8 mouse cellular contexts compared by ENCODE assay signal in the genomic region with DNA sequence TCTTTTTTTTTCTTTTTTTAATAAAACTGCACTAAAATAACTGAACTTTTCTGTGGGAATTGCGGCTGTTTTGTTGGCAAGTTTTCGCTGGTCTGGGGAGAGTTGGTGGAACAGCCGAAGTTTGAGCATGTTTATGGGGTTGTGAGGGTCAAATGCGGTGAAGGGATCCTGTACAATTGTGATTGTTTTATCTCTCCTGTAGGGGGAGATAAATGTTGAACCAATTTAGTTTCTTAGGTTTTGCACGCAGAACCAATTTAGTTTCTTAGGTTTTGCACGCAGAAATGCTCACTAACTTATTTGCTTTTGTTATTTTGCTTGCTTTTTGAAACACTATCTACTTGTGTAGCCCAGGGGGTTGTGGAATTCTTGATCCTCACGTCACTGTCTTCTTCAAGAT. TPM values are rescaled to one million over a fixed set of nuclear protein-coding genes. Genes with fewer than 3 reads are reported as not detected.
A peak's percentile ranks its signal among the peaks of the same experiment; 100 is the strongest.
DNase-seq lines count a peak whose midpoint lies in the region; ATAC-seq and TF ChIP-seq lines count a peak whose summit lies in the region.

No protein-coding gene starts in this region.

- peak overlapping the region; percentile 93 for H3K4me2 ChIP-seq in intestine, embryonic 16.5 days (ENCODE audit: low read depth, low read length)
- peak overlapping the region; percentile 87 for H3K4me2 ChIP-seq in midbrain, embryonic 11.5 days

- H3K27me3 ChIP-seq in G1E (ENCODE audit: insufficient read depth, low read length) = no peaks in the 10 kb centered on the region
- no peaks in the 10 kb centered on the region for H3K27me3 ChIP-seq in intestine, embryonic 16.5 days (replicated peaks; ENCODE audit: control insufficient read depth, insufficient read depth, low read length)
- peaks cover 16% of the 10 kb centered on the region for H3K27me3 ChIP-seq in midbrain, embryonic 11.5 days (ENCODE audit: control insufficient read depth, insufficient read depth, low read length)

- ATAC-seq in G1E (ENCODE audit: extremely low read depth, insufficient number of reproducible peaks, low FRiP score, poor library complexity, severe bottlenecking) = no peak
- no peak for ATAC-seq in intestine, embryonic 16.5 days
- no peak for ATAC-seq in midbrain, embryonic 11.5 days (ENCODE audit: low FRiP score)

- 10% methylated on average over 7 of the region's 7 CpGs for WGBS in intestine, embryonic 16.5 days
- 12% methylated on average over 7 of the region's 7 CpGs for WGBS in midbrain, embryonic 11.5 days

- TF ChIP-seq CTCF in G1E (IDR thresholded peaks at IDR 0.05; ENCODE audit: low read depth, low read length) = 0 out of 2 replicates have a peak, but pooled peaks have one; percentile 19
- no peak for TF ChIP-seq CTCF in embryonic fibroblast, embryonic 13.5 days (IDR thresholded peaks at IDR 0.05; ENCODE audit: borderline replicate concordance, insufficient read depth, low read length)

- no peaks in the 10 kb centered on the region for H3K36me3 ChIP-seq in G1E (replicated peaks)
- H3K36me3 ChIP-seq in intestine, embryonic 16.5 days (ENCODE audit: control insufficient read depth, insufficient read depth, low read length) = no peaks in the 10 kb centered on the region
- H3K36me3 ChIP-seq in midbrain, embryonic 11.5 days (ENCODE audit: control insufficient read depth, insufficient read depth, low read length) = no peaks in the 10 kb centered on the region

- H3K4me1 ChIP-seq in G1E (ENCODE audit: insufficient read depth, low read depth, low read length) = peaks cover 41% of the 10 kb centered on the region
- 0 out of 2 replicates have a peak, but pooled peaks cover 3% of the 10 kb centered on the region for H3K4me1 ChIP-seq in embryonic fibroblast, embryonic 13.5 days (ENCODE audit: control insufficient read depth, insufficient read depth, low read length)
- 0 out of 2 replicates have a peak, but pooled peaks cover 3% of the 10 kb centered on the region for H3K4me1 ChIP-seq in intestine, embryonic 16.5 days (ENCODE audit: control insufficient read depth, insufficient read depth, low read length)
- H3K4me1 ChIP-seq in midbrain, embryonic 11.5 days (ENCODE audit: control insufficient read depth, insufficient read depth, low read length) = peaks cover 6% of the 10 kb centered on the region

- no peak overlapping the region for H3K27ac ChIP-seq in embryonic fibroblast, embryonic 13.5 days (ENCODE audit: insufficient read depth, low read length)
- no peak overlapping the region for H3K27ac ChIP-seq in intestine, embryonic 16.5 days (ENCODE audit: low read length)
- H3K27ac ChIP-seq in midbrain, embryonic 11.5 days (ENCODE audit: low read depth, low read length) = no peak overlapping the region

- H3K9me3 ChIP-seq in G1E (replicated peaks) = no peaks in the 10 kb centered on the region
- no peaks in the 10 kb centered on the region for H3K9me3 ChIP-seq in intestine, embryonic 16.5 days (ENCODE audit: control insufficient read depth, low read length)
- no peaks in the 10 kb centered on the region for H3K9me3 ChIP-seq in midbrain, embryonic 11.5 days (ENCODE audit: control insufficient read depth, low read length)

- TF ChIP-seq POLR2A in embryonic fibroblast, embryonic 13.5 days (IDR thresholded peaks at IDR 0.05; ENCODE audit: low read depth, low read length) = no peak

- peak overlapping the region; percentile 91 for H3K4me3 ChIP-seq in G1E (ENCODE audit: low read depth, low read length)
- peak overlapping the region; percentile 90 for H3K4me3 ChIP-seq in embryonic fibroblast, embryonic 13.5 days (ENCODE audit: insufficient read depth, low read length)
- peak overlapping the region; percentile 81 for H3K4me3 ChIP-seq in intestine, embryonic 16.5 days (ENCODE audit: low read length)
- H3K4me3 ChIP-seq in midbrain, embryonic 11.5 days (ENCODE audit: low read depth, low read length) = peak overlapping the region; percentile 64

- H3K9ac ChIP-seq in intestine, embryonic 16.5 days (ENCODE audit: low read depth, low read length) = no peak overlapping the region; the same call in 1 of the 2 replicates
- H3K9ac ChIP-seq in midbrain, embryonic 11.5 days (ENCODE audit: low read length) = no peak overlapping the region

- DNase-seq in heart, adult 8-10 months (ENCODE audit: low spot score) = peak; percentile 22
- no peak for DNase-seq in heart, adult 11 months
- peak; percentile 27 for DNase-seq in G1E (ENCODE audit: low spot score)
- peak; percentile 87 for DNase-seq in midbrain, embryonic 11.5 days (ENCODE audit: low spot score, missing footprints)
- DNase-seq in layer of hippocampus, postnatal 36 days = no peak
- DNase-seq in urinary bladder, adult 18-20 months (ENCODE audit: low spot score in 2 of 2) = no peak

RNA-seq across cellular contexts. Expression of a gene that starts 1.7 kb away (rescaled TPM):
- total RNA-seq in heart, adult 8-10 months (2022) = 10 to 100 TPM; 59.3 to 71.1 (median 65.5) TPM
- total RNA-seq in G1E (2014; fragmentation: Nextera tagmentation) (68.6 and 76.3 TPM in 2 replicates), G1E (2017) (46.2 and 60.7 TPM in 2 replicates)
- 31.1 and 36.0 TPM in 2 replicates for polyA plus RNA-seq in G1E (2012)
- 19.3 and 19.6 TPM in 2 replicates for polyA plus RNA-seq in embryonic fibroblast, embryonic 13.5 days (2011; ENCODE audit: insufficient read length, low read depth, missing spikeins)
- 13.1 and 14.4 TPM in 2 replicates for polyA plus RNA-seq in intestine, embryonic 16.5 days (2015; fragmentation: Nextera tagmentation; extraction: Ambion mirVana)
- 2.4 TPM in 2 replicates for polyA plus RNA-seq in midbrain, embryonic 11.5 days (2014; fragmentation: Nextera tagmentation; extraction: Ambion mirVana)
- total RNA-seq in layer of hippocampus, postnatal 36 days (2021) = 10 to 100 TPM; 15.3 to 16.3 TPM

RNA-seq across cellular contexts. Expression of a gene that starts 49.0 kb away (rescaled TPM):
- total RNA-seq in heart, adult 8-10 months (2022) = under 1 TPM in 3 of 4 experiments, not detected in 1; 0.16 to 0.35 (median 0.25) TPM
- total RNA-seq in G1E (2014; fragmentation: Nextera tagmentation) (not detected in 2 replicates), G1E (2017) (0.22 TPM in 1 of 2 replicates, not detected in the other)
- polyA plus RNA-seq in G1E (2012) = not detected in 2 replicates
- not detected in 2 replicates for polyA plus RNA-seq in embryonic fibroblast, embryonic 13.5 days (2011; ENCODE audit: insufficient read length, low read depth, missing spikeins)
- polyA plus RNA-seq in intestine, embryonic 16.5 days (2015; fragmentation: Nextera tagmentation; extraction: Ambion mirVana) = 0.12 and 0.16 TPM in 2 replicates
- 0.08 and 0.18 TPM in 2 replicates for polyA plus RNA-seq in midbrain, embryonic 11.5 days (2014; fragmentation: Nextera tagmentation; extraction: Ambion mirVana)
- under 1 TPM in 1 of 2 experiments, not detected in 1; 0.25 TPM for total RNA-seq in layer of hippocampus, postnatal 36 days (2021)

Comparison
In these comparisons a context has a peak if more than half of its experiments do, and no peak if none do; other contexts are left out.
1. DNase-seq: peak in heart, adult 8-10 months (single experiment), G1E (single experiment) and midbrain, embryonic 11.5 days (single experiment); none in heart, adult 11 months (single experiment), layer of hippocampus, postnatal 36 days (0 of 2) and urinary bladder, adult 18-20 months (0 of 2).
2. Peak in every context shown above with its lines, with median percentiles within 50 percentile points of each other: H3K4me3 ChIP-seq.